Mouse (Mus musculus): ENCODE measurements around the gene Zmym4.

Zmym4 gene

DNA sequence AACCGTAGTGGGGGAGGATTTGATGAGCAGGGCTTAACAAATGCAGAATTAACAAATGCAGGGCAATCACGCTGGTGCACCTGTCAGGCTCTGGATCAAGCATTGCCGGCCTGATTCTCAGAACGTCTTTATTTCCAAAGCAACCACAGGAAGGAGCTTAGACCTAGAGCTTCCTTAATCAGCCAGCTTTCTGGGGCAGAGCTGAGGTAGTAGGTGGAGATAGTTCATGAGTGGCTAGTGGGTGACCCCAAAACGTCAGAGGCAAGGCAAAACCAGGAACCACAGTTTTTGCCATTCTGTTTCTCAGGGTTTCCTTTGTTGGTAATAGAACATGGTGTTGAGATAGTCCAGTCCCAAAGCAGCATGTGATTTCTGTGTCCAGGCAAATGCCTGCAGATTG lies 153.1 kb downstream of the Zmym4 start:
- DNase-seq, result no peak

DNA sequence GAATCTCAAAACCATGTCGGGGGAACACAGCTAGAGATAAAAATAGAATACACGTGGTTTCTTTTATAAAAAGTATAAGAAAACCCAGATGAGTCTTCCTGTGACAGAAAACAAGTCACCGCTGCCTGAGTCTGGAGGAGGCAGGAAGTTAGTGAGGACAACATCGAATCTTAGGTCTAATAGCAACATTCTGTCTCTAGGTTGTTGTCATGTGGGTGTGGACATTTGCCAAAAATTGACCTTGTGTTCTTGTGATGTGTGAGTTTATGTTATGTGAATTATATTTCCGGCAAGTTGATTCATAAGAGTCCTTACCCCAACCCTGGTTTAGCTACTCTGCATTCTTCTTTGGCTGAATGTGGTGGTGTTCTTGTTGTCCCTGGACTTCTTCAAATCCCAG lies 154.7 kb downstream of the Zmym4 start:
- DNase-seq, result no peak
